Mouse (Mus musculus): ENCODE data around the gene Med21. TPM values are rescaled to one million over a fixed set of nuclear protein-coding genes. Genes with fewer than 3 reads are reported as not detected.

Gene Med21
- polyA plus RNA-seq, 1 experiment from 2014 or later: 107 TPM

DNA sequence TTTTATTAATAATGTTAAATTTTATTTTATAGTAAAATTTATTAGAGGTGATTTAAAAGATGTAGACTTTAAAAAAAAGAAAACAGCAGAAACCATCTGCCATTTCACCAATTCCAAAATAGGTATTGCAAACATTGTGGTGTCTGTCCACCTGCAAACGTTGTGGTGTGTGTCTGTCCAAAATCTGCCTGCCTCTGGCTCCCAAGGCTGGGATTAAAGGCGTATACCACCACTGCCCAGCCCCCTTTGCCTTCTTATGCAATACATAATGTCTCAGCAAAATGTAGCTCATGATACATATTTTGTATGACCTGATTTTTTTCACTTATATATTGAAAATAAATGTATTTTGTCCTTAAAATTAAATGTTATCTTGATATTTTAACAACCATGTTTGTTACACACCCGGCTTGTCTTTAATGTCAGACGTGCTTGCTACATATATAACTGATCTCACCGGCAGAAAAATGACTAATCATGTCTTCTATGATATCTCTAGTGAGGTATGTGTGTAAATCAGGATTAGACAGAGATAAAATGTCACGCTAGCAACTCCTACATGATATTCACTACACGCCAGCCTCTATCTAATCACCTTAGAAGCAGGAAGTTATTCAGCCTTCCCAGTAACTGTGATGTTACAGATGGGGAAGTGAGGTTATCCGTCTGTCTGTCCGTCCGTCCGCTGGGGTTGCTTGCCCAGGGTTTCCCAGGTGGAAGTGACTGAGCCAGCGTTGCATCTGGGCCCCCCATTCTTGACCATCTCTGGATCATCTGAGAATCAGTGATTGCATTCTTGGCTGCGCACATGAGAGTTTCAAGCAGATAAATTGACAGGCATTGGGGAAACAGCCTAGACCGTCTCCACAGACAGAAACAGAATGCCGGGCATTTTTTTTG lies 28.9 kb downstream of the Med21 start:
- Histone ChIP-seq H3K9ac (ENCODE audit: low read length) (no peak overlapping the region), H3K27ac (replicated peaks) (no peak overlapping the region), H3K9me3 (ENCODE audit: control insufficient read depth, low read length) (no peaks in the 10 kb centered on the region), H3K4me2 (replicated peaks; ENCODE audit: low read depth) (no peak overlapping the region), H3K27me3 (ENCODE audit: control insufficient read depth, insufficient read depth, low read length) (no peaks in the 10 kb centered on the region), H3K36me3 (ENCODE audit: control insufficient read depth, insufficient read depth, low read length) (no peaks in the 10 kb centered on the region), H3K4me1 (replicated peaks; ENCODE audit: control insufficient read depth, insufficient read depth) (no peaks in the 10 kb centered on the region), H3K4me3 (ENCODE audit: low read depth, low read length) (no peak overlapping the region)
- 70% methylated on average over 15 of the region's 15 CpGs for WGBS
- no peak for DNase-seq (ENCODE audit: low spot score)
- peak; percentile 32; the same call in 1 of the 2 replicates for ATAC-seq (ENCODE audit: low FRiP score, low TSS enrichment)
- TF ChIP-seq EP300 (optimal IDR thresholded peaks at IDR 0.05): no peak
- no peak for TF ChIP-seq CTCF (IDR thresholded peaks at IDR 0.05; ENCODE audit: low read depth)

DNA sequence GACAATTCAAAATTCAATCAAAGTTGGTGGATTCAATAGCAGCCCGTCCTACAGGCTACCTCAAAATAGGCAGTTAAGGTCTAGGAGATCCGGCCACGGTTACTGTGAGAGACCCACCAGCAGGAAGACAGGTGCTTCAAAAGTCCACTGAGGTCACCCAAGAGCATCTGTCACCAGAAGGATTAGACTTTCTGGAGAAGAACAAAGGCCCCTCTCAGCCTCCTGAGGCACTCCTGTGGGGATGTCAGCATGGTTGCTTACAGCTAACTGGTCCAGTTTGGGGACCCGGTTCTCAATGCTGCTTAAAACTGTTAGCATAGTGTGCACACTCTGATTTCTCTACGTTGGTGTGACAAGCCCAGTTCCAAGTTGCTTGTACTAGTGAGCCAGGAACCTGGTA lies 29.8 kb downstream of the Med21 start:
- WGBS: 57% methylated on average over 5 of the region's 5 CpGs
- H3K4me3 ChIP-seq (ENCODE audit: low read depth, low read length): no peak overlapping the region
- no peak for DNase-seq (ENCODE audit: low spot score)
- H3K27ac ChIP-seq (replicated peaks): no peak overlapping the region
- H3K4me1 ChIP-seq (replicated peaks; ENCODE audit: control insufficient read depth, insufficient read depth): no peaks in the 10 kb centered on the region
- H3K9ac ChIP-seq (ENCODE audit: low read length): no peak overlapping the region
- no peak for TF ChIP-seq EP300 (optimal IDR thresholded peaks at IDR 0.05)
- TF ChIP-seq CTCF (IDR thresholded peaks at IDR 0.05; ENCODE audit: low read depth): no peak
- no peak for ATAC-seq (ENCODE audit: low FRiP score, low TSS enrichment)
- no peaks in the 10 kb centered on the region for H3K36me3 ChIP-seq (ENCODE audit: control insufficient read depth, insufficient read depth, low read length)
- H3K27me3 ChIP-seq (ENCODE audit: control insufficient read depth, insufficient read depth, low read length): no peaks in the 10 kb centered on the region
- no peak overlapping the region for H3K4me2 ChIP-seq (replicated peaks; ENCODE audit: low read depth)
- H3K9me3 ChIP-seq (ENCODE audit: control insufficient read depth, low read length): no peaks in the 10 kb centered on the region

DNA sequence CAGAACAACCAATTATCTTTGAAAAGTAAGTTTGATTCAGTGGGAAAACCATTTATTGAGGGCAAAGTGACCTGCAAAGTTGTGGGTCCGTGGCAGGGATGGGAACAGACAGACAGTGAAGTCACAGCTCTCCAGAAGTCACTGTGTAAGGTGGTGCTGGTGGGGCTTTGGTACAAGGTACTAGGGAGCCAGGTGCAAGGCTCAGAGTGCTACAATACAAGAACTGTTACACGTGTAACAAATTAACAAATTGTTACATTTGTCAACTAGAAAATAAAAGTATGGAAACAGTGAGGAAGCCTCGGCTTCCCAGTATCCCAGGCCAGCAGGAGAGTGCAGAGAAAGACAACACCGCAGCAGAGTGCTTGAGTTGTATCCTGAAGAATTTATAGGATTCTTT lies 31.3 kb downstream of the Med21 start:
- WGBS: 87% methylated on average over 4 of the region's 4 CpGs
- Histone ChIP-seq H3K4me3 (ENCODE audit: low read depth, low read length) (no peak overlapping the region), H3K4me2 (replicated peaks; ENCODE audit: low read depth) (no peak overlapping the region), H3K27me3 (ENCODE audit: control insufficient read depth, insufficient read depth, low read length) (no peaks in the 10 kb centered on the region), H3K4me1 (replicated peaks; ENCODE audit: control insufficient read depth, insufficient read depth) (no peaks in the 10 kb centered on the region), H3K36me3 (ENCODE audit: control insufficient read depth, insufficient read depth, low read length) (no peaks in the 10 kb centered on the region), H3K9ac (ENCODE audit: low read length) (no peak overlapping the region), H3K27ac (replicated peaks) (no peak overlapping the region), H3K9me3 (ENCODE audit: control insufficient read depth, low read length) (no peaks in the 10 kb centered on the region)
- no peak for ATAC-seq (ENCODE audit: low FRiP score, low TSS enrichment)
- no peak for TF ChIP-seq EP300 (optimal IDR thresholded peaks at IDR 0.05)
- no peak for TF ChIP-seq CTCF (IDR thresholded peaks at IDR 0.05; ENCODE audit: low read depth)
- DNase-seq (ENCODE audit: low spot score): no peak

DNA sequence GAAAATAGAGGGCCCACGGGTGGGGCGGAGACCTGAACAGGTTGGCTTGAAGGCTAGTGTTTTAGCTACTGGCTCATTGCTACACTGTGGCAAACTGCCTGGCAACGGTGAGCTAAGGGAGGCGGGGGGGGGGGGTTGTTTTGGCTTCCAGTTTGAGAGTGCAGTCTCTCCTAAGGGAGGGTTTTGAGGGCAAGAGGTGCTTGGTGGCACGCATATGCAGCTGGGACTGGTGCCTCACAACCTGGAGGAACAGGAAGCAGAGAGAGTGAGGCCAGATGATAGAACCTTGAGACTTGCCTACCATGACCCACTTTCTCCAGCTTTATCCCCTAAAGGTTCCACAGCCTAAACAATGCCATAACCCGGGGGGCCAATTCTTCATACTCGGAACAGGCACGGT lies 32.1 kb downstream of the Med21 start:
- Histone ChIP-seq H3K27me3 (ENCODE audit: control insufficient read depth, insufficient read depth, low read length) (no peaks in the 10 kb centered on the region), H3K4me2 (replicated peaks; ENCODE audit: low read depth) (no peak overlapping the region), H3K4me1 (replicated peaks; ENCODE audit: control insufficient read depth, insufficient read depth) (no peaks in the 10 kb centered on the region), H3K9ac (ENCODE audit: low read length) (no peak overlapping the region), H3K9me3 (ENCODE audit: control insufficient read depth, low read length) (no peaks in the 10 kb centered on the region), H3K27ac (replicated peaks) (peak overlapping the region; percentile 40; the same call in 1 of the 2 replicates), H3K4me3 (ENCODE audit: low read depth, low read length) (no peak overlapping the region), H3K36me3 (ENCODE audit: control insufficient read depth, insufficient read depth, low read length) (no peaks in the 10 kb centered on the region)
- TF ChIP-seq CTCF (IDR thresholded peaks at IDR 0.05; ENCODE audit: low read depth) (no peak), EP300 (optimal IDR thresholded peaks at IDR 0.05) (no peak)
- ATAC-seq (ENCODE audit: low FRiP score, low TSS enrichment) (no peak), DNase-seq (ENCODE audit: low spot score) (no peak)
- WGBS: 78% methylated on average over 8 of the region's 8 CpGs

DNA sequence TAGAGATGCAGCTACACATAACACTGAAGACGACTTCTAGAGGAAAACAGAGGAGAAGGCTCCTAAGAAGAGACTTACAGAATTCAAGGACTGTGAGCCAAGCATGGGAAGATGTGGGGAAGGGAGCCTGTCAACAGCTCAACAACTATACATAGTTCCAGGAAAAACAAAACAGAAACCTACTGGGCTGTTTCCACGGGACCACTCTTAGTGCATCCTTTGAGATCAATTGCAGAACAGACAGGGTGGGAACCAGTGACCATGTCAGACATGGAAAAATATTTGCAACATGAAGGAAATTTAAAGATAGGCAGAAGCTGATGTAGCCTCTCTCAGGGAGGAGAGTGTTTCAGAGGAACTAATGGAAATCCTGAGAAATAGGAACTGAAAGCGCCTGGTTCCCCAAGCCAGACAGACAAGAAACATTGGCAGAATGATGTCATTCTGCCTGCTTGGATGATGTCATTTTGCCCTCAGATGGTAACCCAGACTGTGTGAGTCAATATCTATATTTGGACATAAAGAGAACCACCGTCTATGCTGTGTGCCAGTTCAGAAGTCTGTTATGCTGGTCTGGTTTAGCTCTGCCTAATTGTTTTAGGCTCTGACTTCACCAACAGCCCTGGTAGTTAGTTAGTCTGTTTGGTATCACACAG lies 32.7 kb downstream of the Med21 start:
- TF ChIP-seq CTCF (IDR thresholded peaks at IDR 0.05; ENCODE audit: low read depth): no peak
- no peak for TF ChIP-seq EP300 (optimal IDR thresholded peaks at IDR 0.05)
- Histone ChIP-seq H3K4me3 (ENCODE audit: low read depth, low read length) (no peak overlapping the region), H3K4me1 (replicated peaks; ENCODE audit: control insufficient read depth, insufficient read depth) (no peaks in the 10 kb centered on the region), H3K27ac (replicated peaks) (peak overlapping the region; percentile 40; the same call in 1 of the 2 replicates), H3K9ac (ENCODE audit: low read length) (no peak overlapping the region), H3K36me3 (ENCODE audit: control insufficient read depth, insufficient read depth, low read length) (no peaks in the 10 kb centered on the region), H3K27me3 (ENCODE audit: control insufficient read depth, insufficient read depth, low read length) (no peaks in the 10 kb centered on the region), H3K9me3 (ENCODE audit: control insufficient read depth, low read length) (no peaks in the 10 kb centered on the region), H3K4me2 (replicated peaks; ENCODE audit: low read depth) (no peak overlapping the region)
- 49% methylated on average over 4 of the region's 4 CpGs for WGBS
- ATAC-seq (ENCODE audit: low FRiP score, low TSS enrichment) (peak; percentile 86), DNase-seq (ENCODE audit: low spot score) (no peak)

DNA sequence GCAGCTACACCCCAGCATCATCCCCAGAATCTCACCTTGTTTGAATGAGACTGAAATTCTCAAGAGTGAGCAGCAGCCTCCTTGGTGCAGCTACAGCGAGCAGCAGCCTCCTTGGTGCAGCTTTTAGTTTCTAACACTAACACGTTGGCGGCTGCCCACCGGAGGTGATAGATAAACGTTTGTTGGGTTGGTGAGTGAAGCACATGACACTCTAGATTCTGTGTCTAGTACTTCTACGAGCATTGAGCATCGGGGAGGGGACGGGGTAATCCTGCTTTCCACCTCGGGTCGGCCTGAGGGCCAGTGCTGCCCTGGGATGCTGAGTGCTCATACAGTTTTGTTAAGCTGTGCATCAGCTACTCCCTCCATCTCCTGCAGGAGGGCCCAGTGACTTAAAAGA lies 34.6 kb downstream of the Med21 start:
- ATAC-seq (ENCODE audit: low FRiP score, low TSS enrichment) (no peak), DNase-seq (ENCODE audit: low spot score) (no peak)
- no peaks in the 10 kb centered on the region for H3K4me1 ChIP-seq (replicated peaks; ENCODE audit: control insufficient read depth, insufficient read depth)
- TF ChIP-seq EP300 (optimal IDR thresholded peaks at IDR 0.05) (no peak), CTCF (IDR thresholded peaks at IDR 0.05; ENCODE audit: low read depth) (no peak)
- 73% methylated on average over 10 of the region's 10 CpGs for WGBS
- H3K4me2 ChIP-seq (replicated peaks; ENCODE audit: low read depth): no peak overlapping the region
- H3K4me3 ChIP-seq (ENCODE audit: low read depth, low read length): no peak overlapping the region
- no peak overlapping the region for H3K27ac ChIP-seq (replicated peaks)
- no peaks in the 10 kb centered on the region for H3K9me3 ChIP-seq (ENCODE audit: control insufficient read depth, low read length)
- H3K27me3 ChIP-seq (ENCODE audit: control insufficient read depth, insufficient read depth, low read length): no peaks in the 10 kb centered on the region
- no peak overlapping the region for H3K9ac ChIP-seq (ENCODE audit: low read length)
- no peaks in the 10 kb centered on the region for H3K36me3 ChIP-seq (ENCODE audit: control insufficient read depth, insufficient read depth, low read length)
